Mouse (Mus musculus) NIH3T3 (cell line): ENCODE results near the gene Aip.

Experiments
- DNase-seq: peaks from one replicate; pipeline ENCODE4 v3.0.0-alpha.2; 2012; ENCODE audit warnings: low read depth

The Aip gene

DNA sequence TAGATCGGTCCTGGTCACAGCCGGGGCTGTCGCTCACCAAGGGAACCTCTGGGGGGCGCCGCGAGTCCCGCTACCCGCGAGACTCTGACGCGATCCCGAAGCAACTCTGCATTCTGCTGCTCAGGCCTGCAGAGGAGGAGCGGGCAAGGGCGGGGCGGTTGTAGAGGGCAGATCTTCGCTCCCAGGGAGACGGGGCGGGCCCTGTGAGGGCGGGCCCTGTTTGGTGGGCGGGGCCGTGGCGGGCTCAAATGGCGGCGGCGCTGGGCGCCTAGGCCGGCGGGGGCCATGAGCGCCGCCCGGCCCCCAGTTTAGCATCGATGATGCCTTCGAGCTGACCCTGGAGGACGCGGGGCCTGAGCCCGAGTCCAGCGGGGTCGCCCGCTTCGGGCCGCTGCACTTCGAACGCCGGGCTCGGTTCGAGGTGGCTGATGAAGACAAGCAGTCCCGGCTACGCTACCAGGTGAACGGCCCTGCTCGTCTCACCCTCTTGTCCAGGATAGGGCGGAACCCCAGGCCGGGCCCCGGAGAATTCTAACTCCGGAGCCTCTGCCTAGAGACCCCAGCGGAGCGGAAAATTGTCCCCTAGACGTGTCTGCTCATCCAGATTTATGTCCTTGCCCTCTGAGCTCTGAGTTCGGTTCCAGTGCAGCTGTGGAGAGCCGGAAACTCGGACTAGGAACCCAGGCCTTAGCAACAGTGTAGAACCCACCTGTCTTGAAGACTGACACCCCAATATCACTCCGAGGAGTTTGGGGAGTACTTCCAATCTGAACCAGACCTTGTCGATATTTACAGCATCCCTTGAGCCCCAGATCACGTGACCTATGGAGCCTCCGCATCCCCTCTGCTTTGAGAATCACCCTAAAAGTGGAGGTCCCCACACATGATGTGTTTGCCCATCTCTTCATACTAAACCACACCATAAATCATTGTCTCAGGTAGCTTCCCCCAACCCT lies at the start of gene Aip:
Gene Aip, minus strand, starts transcription at position 118 of the 956 bp plus-strand sequence.
- peak; percentile 99 for DNase-seq

DNA sequence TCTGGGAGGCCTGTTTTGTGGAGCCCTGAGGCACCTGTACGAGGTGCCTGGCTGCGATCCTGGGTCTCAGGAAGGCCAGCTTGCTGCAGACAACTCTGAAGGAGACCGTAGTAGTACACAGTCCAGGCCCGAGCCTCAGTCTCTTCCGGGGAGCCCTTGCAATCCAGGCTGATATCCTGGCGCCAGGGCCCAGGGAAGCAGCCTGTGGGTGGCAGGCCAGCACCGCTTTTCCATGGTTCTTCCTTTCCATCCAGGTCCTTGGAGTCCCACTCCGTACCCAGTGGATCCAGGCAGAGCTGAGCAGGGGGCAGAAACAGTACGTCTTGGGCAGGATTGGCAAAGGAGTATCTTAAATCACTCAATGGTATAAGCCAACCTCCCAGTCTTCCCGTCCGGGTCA lies 47.3 kb upstream of the Aip start:
- no peak for DNase-seq

DNA sequence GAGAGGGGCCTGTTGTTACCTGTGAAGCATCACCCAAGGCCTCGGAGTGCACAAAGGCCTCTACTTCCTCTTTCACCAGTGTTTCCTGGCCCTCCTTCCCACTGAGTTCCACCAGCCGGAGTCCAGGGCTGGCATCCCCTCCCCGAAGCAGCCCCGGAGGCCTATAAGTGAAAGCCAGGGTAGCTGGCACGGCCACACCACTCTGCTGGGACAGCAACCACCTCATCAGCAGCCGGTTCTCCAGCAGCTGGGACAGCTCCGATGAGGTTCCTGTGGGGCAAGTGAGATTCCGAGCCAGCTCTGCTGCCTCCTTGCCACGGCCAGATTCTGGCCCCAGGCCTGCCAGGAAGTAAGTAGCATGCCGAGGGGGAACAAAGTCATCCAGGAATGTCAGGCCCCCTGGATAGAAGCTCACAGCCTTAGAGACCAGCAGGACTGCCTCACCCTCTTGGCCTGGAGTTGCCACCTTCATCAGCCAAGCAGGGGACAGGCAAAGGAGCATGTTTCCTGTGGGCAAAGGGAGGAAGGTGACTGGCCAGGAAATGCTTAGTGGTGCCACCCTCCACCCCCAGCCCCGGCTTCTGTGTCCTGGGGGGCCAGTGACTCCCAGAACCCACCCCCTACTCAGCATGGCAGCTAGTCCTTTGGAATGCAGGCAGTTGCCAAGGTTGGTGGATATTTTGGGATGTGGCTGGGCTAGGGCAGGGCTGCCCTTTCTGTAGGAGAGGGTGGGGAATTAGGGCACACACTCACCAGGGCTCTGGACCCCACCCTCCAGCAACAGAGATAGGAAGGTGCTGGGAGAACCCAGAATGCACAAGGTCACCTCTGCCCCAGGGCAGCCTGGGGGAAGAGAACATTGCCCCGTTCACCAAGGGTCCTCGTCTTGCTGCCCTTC lies 46.0 kb upstream of the Aip start:
- DNase-seq = peak; percentile 53

DNA sequence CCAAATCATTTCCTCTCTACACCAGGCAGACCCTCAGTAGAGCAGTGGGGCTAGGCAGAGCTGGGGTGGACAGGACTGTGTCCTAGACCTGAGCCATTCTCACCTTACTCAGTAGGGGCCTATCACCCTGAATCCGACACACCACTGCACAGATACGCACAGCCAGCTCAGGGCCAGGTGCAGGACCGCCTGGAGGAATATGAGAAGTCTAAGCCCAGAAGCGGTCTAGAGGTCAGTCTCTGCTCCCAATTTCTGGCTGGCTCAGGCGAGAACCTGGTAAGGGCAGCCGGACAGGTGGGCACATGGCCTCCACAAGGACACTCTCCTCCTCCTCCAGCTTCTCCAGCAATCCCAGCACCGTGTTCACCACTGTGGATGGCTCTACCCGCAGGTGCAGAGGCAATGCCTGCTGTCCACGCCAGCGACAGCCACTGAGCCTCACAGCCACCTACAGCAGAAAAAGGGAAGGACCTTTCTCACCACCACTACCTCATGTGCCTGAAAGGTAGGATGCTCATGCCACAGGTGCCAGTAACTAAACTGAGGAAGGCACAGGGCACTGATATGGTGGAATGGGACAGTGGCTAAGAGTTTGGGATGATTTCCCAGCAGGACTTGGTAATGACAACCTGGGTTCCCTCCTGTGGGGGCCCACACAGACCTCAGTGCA lies 45.2 kb upstream of the Aip start:
- no peak for DNase-seq

DNA sequence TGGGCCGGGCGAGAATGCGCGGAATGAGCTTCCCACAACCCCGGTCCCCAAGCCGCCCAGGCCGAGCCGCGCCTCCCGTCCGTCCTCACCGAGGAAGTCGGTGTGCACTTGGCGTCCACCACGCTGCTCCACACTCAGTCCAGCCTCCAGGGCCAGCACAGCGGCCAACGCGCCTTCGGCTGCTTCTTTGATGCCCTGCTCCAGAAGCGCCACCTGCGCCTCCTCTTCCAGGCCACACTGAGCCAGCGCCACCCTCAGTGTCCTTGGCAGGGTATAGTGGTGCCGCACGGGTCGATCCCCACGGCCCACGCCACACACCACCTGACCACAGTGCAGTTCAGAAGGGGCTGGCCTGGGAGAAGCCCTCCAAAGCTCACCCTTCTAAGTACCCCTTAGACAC lies 44.2 kb upstream of the Aip start:
- DNase-seq = no peak

DNA sequence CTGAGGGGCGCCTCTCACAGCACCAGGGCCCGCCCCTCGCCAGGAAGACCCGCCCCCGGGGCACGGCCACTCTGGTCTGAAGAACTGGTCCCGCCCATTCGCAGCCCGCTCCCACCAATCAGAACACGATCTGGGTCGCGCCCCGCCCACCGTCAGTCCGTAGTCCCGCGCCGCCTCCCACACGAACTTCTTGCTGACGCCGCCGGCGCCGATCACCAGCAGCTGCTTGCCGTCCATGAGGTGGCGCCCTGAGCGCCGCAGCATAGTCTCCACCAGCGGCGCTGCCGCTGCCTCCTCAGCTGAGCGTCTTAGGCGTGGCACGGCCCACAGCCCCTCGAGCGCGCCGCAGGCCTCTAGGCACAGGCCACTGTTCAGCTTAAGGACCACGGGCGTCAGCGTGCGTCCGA lies 43.7 kb upstream of the Aip start:
- DNase-seq = peak; percentile 100

DNA sequence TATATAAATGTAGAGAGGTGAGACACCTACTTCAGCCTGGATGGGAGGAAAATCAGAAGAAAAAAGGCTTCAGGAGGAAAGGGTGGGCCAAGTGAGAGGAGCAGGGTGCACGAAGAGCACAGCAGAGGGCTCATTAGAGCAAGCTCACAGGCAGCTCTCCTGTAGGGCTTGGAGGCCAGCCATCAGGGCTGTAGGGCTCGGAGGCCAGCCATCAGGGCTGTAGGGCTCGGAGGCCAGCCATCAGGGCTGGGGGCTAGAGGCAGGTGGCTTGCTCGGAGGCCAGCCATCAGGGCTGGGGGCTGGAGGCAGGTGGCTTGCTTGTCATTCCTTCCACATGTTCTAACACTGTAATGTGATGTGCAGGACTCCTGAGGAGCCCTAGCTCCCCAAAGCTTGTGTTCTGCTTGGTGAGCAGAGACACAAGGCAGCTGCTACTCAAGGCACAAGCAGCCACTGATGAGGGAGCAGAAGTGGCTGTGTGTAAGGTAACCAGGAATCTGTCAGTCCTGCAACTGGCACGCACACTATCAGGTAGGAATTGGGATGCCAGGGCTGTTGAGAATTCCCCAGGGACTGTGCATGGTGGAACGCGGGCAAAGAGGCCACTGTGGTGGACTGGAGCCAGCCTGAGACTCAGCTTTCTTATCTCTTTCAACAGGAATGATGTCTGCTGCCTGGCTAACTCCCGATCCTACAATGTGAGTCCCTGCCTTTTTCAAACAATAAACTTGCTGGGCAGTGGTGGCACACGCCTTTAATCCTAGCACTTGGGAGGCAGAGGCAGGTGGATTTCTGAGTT lies 41.2 kb upstream of the Aip start:
- DNase-seq = no peak

DNA sequence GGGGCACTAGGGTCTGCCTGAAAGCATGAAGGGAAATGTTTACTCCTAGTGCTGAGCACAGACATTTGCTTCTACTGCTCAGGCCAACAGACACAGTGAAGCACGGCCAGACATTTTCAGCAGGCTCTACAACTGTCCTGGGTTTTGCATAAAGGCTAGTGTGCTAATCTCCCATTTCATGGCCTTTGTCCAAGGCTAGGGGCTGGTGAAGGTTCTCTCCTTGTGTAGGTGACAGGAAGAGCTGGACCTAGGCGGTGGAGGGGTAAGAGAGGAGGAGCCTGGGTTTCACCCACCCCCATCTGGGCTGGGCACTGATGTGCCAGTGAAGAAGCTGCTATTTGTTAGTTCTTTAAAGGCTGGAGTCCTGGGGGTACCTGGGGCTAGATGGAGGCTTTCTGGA lies 39.1 kb upstream of the Aip start:
- no peak for DNase-seq

DNA sequence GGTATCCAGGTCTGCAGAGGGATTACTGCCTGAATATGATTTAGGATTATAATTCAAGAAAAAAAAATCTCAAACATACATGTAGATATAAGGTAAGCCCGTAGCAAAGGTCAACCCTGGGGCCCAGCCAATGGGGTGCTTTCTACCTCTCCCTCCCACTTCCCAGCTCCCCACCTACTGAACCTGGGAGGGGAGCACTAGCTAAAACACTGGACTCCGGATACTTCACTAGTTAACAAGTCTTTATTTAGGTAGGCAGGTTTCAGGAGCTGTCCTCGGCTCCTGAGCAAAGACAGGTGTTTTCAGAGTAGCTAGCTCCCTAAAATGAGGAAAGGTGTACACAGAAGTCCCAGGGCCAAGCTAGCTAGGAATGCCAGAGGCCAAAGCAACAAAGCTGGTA lies 38.4 kb upstream of the Aip start:
- DNase-seq = no peak

DNA sequence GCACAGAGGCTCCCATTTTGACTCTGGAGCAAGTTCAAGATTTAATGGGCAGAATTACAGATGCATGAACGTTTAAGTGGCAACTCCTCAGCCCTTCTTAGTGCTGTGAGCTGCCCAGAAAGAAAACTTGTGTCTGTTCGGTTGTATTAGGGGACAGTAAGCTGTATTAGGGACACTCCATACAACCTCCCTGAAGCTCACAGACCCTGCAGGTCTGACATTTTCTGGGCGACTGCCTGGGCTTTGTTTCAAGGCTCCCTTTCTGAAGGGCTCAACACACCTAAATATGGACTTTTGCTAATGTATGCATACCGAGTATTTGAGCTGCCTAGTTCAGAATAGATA lies 37.9 kb upstream of the Aip start:
- no peak for DNase-seq

DNA sequence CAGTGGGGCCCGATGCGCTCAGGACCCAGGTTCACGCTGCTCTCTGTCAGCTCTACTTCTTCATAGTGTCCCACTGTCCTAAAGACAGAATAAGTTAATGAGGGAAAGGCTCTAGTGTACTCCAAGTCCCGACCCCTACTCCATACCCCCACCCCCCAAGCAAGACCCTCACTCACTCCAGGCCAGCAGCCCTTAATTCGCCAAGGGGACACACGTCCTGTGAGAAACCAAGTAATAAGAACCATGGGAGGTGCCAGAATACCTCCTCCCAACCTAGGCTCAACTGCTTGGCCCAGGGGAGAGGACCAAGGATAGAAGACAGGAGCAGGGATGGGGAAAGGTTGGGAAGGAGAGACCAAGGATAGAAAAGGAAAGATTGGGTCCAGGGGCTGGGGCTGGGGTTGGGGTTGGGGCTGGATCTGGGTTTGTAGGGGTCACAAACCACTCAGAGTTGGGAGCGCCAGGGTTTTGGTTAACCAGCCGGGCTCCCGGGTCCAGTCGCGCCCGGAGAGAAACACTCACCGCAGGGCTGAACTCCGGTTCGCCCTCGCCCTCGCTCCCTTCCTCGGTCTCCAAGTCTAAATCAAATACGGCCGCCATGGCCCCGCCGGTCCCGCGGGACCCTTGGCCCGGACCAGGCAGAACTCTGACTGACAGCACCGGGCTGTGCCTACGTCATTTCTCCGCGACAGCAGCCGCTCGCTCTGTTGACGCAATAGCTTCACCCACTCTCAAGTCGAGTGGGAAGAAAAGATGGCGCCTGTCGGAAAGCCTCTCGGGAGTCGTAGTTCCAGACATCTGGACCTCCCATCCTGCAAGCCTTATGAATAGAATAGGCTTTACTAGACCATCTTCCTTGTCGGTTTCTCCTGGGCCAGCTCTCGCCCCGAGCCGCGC lies 37.2 kb upstream of the Aip start, which contains the start of gene Rps6kb2:
Gene Rps6kb2, minus strand, starts transcription at position 709 of the 897 bp plus-strand sequence.
- peak; percentile 99 for DNase-seq

DNA sequence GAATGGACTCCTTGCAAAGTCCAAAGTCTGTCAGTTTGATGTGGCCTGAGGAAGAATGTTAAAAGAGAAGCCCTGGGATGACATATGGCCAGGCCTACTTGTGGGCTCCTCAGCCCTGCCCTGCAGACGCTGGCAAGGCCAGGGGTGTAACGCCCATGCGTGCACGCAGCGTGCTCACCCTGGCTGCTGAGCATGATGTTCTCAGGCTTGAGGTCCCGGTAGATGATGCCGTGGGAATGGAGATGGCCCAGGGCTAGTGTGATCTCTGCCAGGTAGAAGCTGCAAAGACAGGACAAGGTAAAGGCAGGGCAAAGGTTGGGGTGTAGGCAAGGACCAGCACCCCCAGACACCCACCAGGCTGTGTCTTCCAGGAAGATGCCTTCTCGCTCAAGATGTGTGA lies 33.4 kb upstream of the Aip start:
- no peak for DNase-seq

DNA sequence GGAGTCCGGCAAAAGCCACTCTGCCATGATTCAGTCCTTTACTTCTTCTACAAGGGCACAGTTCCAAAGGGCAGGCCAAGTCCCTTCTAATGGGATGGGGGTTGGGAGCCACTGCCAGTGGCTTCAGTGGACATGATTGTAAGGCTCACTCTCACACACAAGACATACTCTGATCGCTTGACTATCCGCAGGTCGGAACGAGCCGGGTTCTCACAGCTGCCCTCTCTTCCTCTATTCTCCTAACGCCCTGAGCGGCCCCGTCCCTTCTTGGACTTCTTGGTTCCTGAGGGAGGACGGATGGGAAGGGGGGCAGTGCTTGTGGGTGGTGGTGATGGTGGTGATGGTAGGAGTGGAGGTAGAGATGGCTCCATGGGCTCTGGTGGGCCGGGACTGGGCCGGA lies 31.1 kb upstream of the Aip start:
- no peak for DNase-seq

DNA sequence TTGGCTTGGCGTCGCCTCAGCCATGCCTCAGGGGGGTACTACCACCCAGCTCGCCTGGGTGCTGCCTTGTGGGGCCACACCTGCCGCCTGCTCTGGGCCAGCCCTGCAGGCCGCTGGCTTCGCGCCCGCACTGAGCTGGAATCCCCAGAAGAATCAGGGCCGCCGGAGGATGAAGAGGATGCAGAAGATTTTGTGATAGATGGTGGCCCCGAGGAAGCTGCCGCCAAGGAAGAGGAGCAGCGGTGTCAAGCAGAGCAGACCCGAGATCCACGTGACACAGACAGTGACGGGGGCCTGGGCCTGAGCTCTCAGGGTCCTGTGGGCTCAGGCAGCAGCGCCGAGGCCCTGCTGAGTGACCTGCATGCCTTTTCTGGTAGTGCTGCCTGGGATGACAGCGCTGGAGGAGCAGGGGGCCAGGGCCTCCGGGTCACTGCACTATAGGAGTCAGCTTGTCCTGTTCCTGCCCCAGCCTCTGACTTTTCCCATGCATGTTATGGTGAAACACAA lies 30.5 kb upstream of the Aip start:
- no peak for DNase-seq

DNA sequence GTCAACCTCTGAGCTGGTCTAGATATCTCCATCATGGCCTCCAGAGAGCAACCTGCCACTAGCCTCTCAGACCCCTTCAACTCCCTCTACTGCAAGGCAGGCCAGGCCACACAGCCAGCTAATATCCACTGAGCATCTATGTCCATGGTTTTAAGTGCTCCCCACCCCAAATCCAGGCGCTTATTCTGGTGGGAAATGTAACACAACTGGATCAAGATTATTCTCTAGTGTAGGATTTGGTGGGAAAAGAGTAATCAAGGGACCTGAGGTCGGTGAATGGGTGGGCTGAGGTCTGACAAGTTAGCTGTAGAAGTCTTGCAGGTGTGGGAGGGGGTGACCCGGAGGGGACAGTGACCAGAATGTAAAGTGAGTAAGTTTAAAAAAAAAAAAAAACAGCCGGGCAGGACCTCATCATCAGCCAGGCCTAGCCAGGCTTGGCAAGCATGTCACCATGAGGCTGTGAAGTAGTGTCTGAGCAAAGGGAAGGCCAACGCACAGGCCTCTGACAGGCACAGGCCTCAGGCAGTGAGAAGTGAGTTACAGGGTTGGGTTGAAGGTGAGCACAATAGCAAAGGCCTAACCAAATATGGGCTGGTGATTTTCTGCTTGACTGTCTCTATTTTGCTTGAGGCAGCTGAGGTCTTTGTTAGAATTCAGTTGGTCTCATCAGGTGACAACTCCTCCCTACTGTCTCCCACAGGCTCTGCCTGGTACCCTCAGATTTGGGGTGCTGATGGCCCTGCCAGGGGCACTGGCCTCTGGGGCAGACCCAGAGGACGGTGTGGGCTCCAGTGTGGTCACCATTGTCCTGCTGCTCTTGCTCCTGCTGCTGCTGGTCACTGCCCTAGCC lies 29.8 kb upstream of the Aip start:
- no peak for DNase-seq

DNA sequence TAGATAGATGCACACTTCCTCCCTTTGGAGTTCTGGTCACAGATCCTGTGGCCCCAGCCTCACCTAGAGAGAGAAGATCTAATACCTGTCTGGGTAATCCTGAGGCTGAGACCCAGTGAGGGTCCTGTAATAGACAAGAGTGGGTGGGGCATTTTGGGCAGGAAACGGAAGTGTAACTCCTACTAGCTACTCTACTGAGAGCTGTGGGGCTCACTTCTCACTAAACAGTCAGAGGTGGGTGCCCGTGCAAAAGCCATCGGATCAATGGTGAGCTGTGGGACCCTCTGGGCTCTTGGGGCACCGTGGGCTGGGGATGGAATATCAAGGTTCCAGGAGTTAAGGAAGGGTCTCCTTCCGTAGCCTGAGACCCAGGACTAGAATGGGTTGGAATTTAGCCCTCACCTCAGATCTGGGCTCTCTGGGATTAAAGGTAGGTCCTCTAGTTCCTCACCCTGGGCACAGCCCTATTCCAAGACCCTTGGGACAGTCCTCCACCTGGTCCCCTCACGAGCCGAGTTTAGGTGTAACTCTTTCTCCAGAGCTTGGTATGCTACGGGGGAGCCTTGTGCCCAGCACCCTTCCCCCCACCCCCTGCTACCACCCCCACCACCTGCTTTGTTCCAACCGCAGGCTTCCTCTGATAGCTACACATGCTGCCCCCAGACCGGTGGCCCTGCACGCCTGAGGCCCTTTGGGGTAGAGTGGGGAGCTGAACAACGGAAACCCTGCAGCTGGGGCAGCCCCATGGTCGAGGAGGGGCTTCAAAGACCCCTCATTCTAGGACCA lies 29.0 kb upstream of the Aip start:
- no peak for DNase-seq

DNA sequence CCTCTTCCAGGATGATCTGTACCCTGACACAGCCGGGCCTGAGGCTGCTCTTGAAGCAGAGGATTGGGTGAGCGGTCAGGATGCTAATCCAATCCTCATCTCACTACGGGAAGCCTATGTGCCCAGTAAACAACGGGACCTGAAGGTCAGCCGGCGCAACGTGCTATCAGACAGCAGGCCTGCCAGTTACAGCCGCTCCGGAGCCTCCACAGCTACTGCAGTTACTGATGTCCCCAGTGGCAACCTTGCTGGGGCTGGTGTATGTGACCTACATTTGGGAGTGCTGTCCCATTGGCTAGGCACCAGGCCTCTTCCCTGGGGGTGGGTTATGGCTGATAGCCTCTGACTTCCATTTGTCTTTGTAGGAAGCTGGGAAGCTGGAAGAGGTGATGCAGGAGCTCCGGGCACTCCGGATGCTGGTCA lies 27.6 kb upstream of the Aip start, which contains the start of gene Ptprcap:
Gene Ptprcap, plus strand, starts transcription at position 373 of the 423 bp plus-strand sequence.
- DNase-seq = no peak
